Mouse (Mus musculus) lung, postnatal 0 days (tissue): ENCODE measurements at regions not wholly inside any gene's neighbourhood (a gene's known extent, or its start where the extent isn't known, plus 50 kb on each side); places are given as distances from the start of the nearest gene placed in this dataset.

Experiments used
- CTCF ChIP-seq: IDR thresholded peaks from 2 replicates; pipeline ENCODE4 v1.5.1; 2016; ENCODE audit warnings: antibody characterized with exemption, mild to moderate bottlenecking
- EP300 ChIP-seq: IDR thresholded peaks from 2 replicates; pipeline ENCODE4 v1.6.1; 2016; ENCODE audit warnings: antibody characterized with exemption, mild to moderate bottlenecking, control low read depth

- no peak for TF ChIP-seq CTCF
- TF ChIP-seq EP300, result no peak
These were observed 217.9 kb downstream of the Gm21750 start for GRCm38 (mm10) chr14:73878866-73879419.
